Mouse (Mus musculus): ENCODE data around the gene Prkacb.
A peak's percentile ranks its signal among the peaks of the same experiment; 100 is the strongest.
"Not testable (repeated sequence)": the region's sequence is repeated elsewhere in the genome, so short reads cannot be mapped to it uniquely, and the experiment has no call there.

Gene Prkacb

DNA sequence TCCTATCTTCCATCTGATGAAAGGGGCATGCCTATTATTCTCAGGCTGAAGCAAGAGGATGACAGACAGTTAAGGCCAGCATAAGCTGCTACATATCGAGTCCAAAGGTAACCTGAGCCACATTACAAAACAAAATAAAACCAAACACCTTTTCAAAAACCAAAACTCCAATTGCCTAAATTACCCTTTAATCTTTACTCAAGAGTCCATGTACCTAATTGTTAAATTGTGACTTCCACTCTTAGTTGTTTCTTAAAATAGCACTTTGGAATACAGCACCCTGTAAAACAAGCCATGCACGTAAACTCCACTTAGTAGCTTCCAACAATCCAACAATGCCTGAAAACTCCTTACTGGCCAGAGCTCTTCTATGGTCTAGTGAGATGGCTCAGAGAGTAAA, 34.3 kb downstream of the Prkacb start:
- ATAC-seq (ENCODE audit: low TSS enrichment): no peak

DNA sequence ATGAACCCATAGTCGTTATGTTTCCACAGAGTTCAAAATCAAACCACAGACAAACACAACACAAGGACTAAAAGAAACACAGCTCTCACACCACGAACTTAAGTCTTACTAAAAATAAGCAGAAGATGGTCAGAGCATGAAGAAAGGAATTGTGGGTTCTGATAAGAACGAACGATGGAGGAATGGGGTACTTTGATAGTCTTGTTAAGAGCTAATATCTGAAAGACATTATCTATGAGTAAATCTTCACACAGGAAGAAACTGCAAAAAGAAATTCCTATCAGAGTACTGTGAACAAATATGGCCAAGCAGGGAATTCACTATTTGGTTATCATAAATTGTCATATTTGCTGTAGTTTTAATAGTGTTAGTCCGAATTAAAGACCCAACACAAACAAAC, 36.1 kb downstream of the Prkacb start:
- ATAC-seq (ENCODE audit: low TSS enrichment): no peak

DNA sequence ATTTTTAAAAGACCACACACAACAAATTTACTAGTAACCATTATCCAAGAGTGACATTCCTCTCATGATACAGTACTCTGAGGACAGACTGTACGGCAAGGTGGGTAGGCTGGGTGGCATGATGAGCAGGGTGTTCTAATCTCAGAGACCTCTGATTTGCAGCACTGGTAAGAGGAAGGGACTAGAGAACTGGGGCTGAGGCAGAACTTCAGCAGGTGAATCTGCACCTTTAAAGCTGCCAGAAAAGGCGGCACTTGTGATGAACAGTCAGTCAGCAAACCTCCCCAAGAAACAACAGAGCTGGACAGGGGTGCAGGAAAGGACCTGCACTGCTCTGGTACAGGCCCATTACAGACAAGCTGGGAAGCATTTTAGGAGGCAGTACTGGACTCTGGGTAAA, 41.9 kb downstream of the Prkacb start:
- ATAC-seq (ENCODE audit: low TSS enrichment): 0 out of 2 replicates have a peak, but pooled peaks have one; percentile 10

DNA sequence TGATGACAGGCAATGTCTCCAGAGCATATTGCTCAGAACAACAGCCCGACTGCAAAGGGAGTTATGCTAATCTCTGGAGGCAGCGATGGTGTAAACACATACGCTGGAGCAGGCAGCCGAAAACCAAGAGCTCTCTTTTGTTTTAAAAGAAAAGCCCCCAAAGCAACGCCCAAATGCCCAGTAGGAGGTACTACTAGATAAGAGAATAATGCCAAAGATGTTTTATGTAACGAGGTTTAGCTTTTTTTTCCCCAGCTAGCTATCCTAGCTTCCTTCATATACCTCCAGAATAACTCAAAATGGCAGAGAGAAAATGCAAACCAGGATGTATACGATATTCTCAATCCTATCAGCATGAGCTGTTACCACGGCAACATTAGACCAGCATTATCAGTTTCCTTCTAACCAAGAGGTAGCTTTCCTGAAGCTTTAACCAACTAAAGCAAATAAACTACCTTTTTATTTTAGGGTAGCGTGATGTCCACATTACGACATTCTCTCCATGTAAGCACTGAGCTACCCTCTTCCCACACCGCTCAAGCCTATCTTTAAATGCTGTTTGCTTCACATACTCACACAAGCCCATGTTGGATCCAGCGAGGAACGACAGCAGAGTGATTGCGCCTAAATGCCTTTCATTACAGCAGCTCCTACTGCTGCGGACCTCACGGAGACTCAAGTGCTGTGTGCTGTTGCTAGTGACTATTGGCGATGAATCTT, 42.7 kb downstream of the Prkacb start:
- peak; percentile 53 for ATAC-seq (ENCODE audit: low TSS enrichment)

DNA sequence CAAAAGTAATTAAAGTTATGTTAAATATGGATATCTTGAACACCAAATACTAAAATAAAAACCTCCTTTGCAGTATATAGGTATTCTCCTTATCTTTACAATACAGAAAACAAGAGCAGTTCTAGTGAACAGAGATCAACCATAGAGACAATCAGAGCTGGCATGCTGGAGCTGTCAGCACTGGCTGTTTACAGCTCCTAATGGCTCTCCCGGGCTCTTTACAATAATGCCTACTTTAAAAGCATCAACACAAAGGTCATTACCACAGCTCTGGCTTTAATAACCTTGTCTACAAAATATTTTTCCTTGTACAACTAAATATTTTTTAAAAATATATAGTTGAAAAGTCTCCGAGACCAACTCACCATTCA, 43.2 kb downstream of the Prkacb start:
- ATAC-seq (ENCODE audit: low TSS enrichment): no peak

DNA sequence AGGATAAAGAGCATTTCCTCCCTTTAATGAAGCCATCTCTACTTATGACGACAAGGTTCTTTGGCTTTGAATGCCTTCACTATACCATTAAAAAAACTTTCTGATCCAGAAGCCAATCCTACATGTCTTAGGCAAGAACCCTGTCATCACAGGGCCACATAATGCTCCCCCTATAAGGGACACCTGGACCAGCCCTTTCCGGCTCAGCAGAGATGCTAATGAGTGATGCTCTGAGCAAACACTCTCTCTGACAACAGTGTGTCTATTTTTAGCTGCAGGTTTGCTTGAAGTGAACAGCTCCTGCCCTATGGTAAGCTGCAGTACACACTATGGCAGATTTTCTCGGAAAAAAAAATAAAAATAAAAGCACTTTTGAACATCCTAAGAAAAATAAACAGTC, 43.9 kb downstream of the Prkacb start:
- ATAC-seq (ENCODE audit: low TSS enrichment): peak; percentile 53

DNA sequence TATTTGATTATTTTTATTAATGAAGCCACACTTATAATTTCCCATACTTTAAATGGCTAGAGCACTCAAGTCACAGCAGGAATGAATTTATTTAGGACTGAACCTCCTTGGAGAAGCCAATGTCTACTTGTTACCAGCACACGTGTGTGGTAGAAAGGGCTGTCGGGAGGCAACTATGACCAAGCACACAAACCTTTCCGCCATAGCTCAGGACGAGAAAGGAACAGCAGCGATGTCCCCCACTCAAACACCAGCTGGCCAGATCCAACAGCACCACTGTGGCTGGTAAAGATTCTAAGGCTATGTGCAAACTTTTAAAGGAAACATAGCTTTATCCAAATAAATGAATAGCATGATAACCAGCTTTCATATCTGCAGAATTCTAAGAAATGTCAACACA, 44.4 kb downstream of the Prkacb start:
- no peak for ATAC-seq (ENCODE audit: low TSS enrichment)

DNA sequence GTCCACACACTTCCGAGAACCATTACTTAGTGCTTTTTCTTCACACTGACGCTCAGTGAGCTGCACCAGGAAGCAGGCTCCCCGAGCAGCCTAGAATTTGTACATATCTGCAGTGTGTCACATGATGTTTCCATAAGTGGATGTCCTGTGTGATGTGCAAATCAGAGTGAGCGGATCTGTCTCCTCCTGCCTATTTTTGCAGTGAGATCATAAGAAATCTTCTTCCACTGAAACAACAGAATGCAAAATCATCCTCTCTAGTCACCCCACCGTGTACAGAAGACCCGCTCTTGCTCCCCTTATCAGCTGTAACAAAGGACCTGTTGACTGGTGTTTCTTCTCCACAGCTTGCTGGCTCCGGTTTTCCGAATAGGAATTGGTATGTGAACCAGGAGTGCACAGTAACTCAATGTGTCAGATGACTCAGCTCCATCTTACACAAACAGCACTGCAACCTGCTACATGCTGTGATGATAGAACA, 46.0 kb downstream of the Prkacb start:
- peak; percentile 41 for ATAC-seq (ENCODE audit: low TSS enrichment)

DNA sequence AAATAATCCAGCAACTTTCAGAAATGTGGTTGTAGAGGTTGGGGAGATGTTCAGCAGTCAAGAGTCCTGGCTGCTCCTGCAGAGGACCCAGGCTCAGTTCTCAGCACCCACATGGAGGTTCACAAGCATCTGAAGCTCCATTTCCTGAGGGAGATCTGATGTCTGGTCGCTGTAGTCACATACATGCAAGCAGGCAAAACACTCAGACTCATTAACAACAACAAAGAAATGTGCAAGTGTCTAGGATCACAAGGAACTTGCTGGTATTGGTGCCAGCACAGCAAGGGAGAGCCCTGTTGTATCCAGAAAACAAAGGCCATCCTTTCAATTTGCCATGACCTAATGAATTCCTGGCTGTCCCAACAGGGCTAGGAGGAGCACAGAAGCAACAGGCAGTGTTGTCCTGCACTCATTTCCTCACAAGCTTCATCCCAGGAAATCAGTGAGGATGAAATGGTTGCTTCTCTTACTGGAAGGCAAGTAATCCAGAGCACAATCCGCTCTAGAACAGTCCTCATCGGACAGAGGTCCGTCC, 46.7 kb downstream of the Prkacb start:
- no peak for ATAC-seq (ENCODE audit: low TSS enrichment)

DNA sequence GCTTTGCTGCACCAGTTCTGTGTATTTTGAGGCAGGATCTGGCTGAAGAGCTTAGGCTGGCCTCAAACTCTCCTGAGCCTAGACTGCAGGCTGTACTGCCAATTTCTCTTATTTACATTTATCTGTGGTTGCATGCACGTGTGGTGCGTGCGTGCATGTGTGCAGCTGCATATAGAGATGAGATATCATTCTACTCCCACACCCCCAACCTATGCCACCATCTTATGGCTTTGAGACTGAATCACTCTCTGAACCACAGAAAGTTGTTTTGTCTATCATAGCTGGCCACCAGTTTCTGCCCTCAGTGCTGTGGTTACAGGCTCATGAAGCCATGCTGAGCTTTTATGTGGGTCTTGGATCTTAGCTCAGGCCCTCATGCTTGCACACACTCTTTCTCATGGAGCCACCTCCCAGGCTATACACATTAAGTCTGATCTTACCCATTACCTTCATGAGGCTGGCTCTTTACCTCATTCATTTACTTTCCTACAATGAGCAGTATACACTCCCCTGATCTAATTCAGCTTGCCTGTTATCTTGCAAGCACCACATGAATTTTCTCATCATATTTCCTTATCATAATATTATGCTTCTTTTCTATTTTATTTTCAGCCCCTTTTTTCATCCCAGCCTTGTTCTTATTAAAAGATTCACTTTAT, 47.8 kb downstream of the Prkacb start:
- ATAC-seq (ENCODE audit: low TSS enrichment): no peak

DNA sequence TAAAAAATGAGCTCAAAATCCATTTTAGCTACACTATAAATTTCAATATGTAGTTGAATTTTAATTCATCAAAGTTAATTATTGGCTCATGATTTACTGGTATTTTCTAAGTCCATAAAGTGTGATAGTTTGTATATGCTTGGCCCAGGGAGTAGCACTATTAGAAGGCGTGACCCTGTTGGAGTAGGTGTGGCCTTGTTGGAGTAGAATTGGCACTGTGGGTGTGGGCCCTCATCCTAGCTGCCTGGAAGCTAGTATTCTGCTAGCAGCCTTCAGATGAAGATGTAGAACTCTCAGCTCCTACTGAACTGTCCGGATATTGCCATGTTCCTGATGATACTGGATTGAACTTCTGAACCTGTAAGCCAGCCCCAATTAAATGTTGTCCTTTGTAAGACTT, 49.7 kb downstream of the Prkacb start:
- not testable (repeated sequence) for ATAC-seq (ENCODE audit: low TSS enrichment)

DNA sequence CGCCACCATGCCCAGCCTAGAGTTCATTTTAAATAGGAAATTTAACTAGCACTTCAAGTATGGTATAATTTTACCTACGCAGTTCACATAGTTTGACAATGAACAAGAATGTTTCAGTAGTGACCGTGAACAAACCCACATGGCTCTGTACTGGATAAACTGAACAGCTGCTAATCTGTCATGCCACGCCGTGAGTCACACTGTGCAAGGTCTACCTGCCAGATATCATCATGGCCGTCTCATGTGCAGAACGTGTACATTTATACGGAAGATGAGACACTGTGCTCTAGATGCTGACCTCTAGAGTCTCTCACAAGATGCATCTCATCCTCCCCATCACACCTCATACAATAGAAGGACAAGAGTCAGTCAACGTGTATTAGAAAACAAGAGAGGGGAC, 51.5 kb downstream of the Prkacb start:
- ATAC-seq (ENCODE audit: low TSS enrichment): no peak

DNA sequence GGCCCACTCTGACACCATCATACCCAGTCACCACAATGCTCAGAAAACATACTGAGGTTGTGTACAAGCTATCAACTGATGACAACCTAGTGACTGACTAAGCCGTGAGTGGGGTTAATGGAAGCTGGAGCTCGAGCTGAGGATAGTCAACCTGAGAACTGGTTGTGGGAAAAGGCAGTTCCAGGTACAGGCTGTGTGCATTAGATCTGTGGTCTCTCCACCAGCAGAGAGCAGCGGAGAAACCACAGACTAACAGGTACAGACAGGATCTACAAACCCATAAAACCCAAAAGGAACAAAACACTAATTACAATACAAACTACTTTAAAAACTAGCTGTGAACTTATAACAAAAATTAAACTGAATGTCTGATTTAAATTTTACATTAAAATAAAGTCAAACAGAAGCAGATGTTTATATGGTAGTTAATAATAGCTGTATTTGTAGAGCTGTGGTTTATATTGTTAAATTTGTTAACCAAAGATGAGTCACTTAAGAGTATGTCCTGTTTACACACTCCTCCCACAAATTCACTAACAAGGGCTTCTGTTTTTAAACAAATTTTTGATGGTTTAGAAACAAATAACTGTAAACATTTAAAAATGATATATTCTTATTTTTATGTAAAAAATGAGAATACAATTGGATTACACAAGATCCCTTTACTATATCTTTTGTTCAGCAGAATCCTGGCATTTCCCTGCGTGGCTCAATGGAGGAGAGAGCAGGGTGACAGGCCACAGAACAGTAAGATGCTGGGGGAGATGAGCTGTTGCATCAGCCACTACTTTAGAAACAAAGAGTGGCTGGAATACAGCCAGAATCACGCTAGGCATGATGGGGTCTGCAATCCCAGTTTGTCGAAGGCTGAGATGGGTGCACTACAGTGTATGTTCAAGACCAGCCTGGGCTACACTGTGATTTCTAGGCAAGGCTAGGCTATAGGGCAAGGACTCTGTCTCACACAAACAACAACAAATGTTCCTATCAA, 54.5 kb downstream of the Prkacb start:
- ATAC-seq (ENCODE audit: low TSS enrichment): no peak

DNA sequence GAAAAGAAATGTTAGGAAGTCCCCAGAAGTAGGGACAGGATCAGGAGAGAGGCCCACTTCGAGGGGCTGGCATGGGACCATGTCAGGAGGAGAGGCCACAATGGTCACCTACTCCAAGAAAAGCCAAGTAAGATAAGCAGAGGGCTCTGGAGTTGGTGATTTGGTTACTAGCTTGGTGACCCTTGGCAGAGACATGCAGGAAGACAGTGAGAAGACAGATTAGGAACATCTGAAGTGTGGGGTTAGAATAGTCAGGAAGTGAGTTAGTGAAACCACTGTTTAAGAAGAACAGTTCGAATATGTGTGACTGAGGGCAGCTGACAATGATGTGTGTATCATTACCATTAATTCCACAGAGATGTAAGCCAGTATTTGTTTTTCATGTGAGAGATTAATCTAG, 58.5 kb downstream of the Prkacb start:
- no peak for ATAC-seq (ENCODE audit: low TSS enrichment)

DNA sequence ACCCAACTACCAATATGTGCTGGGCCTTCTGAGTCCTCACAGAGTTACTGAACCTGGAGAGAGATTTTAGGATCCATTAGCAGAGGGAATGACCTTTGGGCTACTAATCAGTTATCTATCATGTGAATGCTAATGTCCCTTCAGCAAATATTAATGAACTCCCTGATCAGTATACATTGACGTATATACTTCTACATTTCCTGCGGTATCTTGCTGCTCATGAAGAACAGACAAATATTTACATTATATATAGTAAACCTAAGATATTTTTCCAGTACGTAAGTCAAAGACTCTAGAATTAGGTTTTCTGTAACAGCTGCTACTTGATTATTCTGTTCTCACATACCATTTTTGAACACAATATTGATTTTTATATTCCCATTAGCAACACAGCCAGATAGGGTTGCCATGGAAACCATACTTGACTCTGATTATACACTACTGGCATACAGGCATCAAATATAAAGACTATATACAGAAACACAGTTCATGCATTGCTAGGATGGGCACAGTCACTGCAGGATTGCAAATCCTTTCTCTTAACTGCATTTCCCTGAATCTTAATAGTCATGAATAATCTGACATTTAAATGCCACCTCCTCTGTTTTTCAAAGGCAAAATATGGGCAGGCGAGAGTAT, 71.1 kb downstream of the Prkacb start:
- no peak for ATAC-seq (ENCODE audit: low TSS enrichment)

DNA sequence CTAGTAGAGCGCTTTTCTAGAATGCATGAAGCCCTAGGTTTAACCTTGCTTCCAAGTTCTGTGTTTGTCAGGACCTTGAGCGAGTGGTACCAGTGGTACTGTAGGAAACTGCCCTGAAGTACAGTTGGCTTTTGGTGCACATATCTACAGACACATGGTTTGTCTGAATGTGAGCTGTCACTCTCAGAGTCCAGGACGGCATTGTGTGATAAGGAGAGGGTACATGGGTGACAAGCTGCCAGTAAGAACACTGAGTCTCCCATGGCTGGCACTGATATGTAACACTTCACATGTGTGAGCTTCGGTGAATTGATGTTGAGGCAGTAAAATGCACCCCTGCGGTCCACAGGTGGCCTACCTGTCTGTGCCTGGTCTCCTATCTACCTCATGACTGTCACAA, 71.6 kb downstream of the Prkacb start:
- no peak for ATAC-seq (ENCODE audit: low TSS enrichment)

DNA sequence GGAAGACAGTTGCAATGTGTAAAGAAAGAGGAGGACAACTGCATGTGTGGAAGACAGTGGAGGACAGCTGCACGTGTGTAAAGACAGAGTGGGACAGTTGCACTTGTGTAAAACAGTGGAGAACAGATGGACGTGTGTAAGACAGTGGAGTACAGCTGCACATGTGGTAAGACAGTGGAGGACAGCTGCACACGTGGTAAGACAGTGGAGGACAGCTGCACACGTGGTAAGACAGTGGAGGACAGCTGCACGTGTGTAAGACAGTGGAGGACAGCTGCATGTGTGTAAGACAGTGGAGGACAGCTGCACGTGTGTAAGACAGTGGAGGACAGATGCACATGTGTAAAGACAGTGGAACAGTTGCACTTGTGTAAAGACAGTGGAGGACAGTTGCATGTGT, 76.6 kb downstream of the Prkacb start:
- not testable (repeated sequence) for ATAC-seq (ENCODE audit: low TSS enrichment)

DNA sequence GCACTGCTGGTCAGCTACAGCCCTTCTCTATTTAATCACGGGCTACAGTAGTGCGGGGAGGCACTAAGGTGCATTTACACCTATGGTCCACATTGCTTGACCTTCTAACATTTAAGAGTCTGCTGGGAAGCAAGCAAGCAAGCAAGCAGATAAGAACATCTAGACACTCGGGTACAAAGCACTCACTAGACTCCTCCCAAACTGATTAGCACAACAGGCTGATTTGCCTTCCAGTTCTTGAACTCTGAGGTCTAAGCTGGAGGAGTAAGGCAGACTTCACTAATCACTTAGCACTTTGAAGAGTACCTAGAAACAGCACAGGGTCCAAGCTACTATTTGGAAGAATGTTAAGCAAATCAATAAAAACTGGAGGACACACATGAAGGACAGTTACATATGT, 77.1 kb downstream of the Prkacb start:
- 0 out of 2 replicates have a peak, but pooled peaks have one; percentile 8 for ATAC-seq (ENCODE audit: low TSS enrichment)

DNA sequence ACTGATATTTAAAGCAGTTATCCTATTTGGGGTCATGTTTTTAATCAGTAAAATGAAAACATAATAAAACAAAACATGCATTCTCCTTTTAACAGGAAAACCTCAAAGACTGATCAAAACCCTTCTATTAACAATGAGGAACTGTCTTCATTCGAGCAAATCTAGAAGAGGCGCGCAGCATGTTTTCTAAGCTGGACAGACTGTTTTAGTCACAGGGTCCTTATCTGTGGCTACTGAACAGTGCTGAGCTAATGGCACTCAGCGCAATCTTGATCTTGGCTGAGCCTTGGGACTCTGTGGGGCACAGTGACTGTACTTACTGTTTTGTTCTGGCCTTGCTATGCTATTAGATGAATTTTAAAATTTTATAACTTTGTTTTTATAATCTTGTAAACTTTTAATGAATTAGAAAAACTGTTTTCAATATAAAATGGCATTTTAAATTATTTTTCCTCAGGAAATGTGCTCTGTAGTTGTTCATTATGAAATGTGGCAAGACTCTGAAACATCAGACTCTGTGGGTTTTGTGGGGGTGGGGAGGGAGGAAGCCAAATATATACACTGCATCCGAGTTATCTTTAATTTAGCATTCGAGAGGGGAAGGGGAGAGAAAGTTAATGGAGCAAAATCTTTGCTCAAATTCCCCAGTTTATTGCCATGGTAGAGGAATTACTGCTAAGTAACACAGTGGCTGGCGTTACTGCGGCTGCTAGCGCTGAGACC, 77.7 kb downstream of the Prkacb start:
- ATAC-seq (ENCODE audit: low TSS enrichment): 0 out of 2 replicates have a peak, but pooled peaks have one; percentile 26

DNA sequence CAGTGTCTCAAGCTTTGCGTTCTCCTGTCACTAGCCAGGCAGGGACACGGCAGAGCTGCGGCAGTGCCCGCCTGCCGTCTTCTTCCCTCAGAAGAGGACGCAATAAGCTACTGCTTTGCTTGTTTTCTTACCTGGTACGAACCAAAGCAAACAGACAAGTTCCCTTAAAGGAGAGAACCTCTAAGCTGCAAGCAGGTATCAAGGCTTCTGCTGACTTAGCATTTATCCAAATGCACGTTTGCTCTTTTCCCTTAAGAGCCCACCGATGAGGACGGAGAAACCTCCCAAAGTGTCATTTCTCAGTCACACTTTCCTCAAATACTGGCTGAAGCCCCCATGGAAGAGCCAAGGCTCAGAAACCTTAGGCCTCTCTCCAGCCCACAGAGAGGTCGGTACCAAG, 81.3 kb downstream of the Prkacb start:
- ATAC-seq (ENCODE audit: low TSS enrichment): no peak

DNA sequence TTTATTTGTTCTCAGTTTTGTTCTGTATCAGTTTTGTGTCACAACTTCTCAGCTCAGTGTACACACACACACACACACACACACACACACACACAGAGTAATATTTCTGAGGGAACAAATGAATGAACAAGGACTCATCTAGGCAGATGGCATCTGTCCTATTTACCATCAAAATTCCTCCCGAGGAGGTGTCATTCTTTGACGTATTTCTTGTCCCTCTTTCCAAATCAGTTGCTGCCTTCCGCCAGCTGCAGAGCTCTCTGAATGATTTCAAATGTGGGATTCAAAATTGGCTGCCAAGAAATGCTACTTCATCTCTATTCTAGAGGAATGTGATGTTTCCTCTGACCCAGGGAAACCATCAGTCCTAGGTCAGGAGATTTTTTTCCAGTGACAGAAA, 89.8 kb downstream of the Prkacb start:
- peak; percentile 69 for ATAC-seq (ENCODE audit: low TSS enrichment)

Measured in frontal cortex, adult (tissue).